Mouse (Mus musculus) liver, adult 2 months (tissue): Measurements from ENCODE around the gene Hsd17b12. TPM values are rescaled to one million over a fixed set of nuclear protein-coding genes. Genes with fewer than 3 reads are reported as not detected.

Source experiments
- DNase-seq: peaks from one replicate; pipeline ENCODE4 v3.0.0-alpha.2; 2011; ENCODE audit warnings: low read depth, low spot score; ENCODE audit errors: extremely low read depth
- H3K27ac ChIP-seq: fragments of 200-500 bp; replicated peaks from 2 replicates; pipeline ENCODE4 v1.5.1; 2012; ENCODE audit warnings: low read depth, mild to moderate bottlenecking, control low read depth, inconsistent platforms, low read length; ENCODE audit not compliant: insufficient read depth
- H3K27me3 ChIP-seq: fragments of 200-500 bp; 2 replicates; pipeline ENCODE4 v1.6.1; 2012; ENCODE audit warnings: mild to moderate bottlenecking, moderate library complexity, low read length, inconsistent platforms; ENCODE audit not compliant: control insufficient read depth, insufficient read depth
- H3K36me3 ChIP-seq: fragments of 200-500 bp; 2 replicates; pipeline ENCODE4 v1.6.1; 2012; ENCODE audit warnings: low read length, inconsistent platforms; ENCODE audit not compliant: control insufficient read depth, insufficient read depth
- H3K4me1 ChIP-seq: fragments of 200-500 bp; 2 replicates; pipeline ENCODE4 v1.6.1; 2011; ENCODE audit warnings: low read length; ENCODE audit not compliant: control insufficient read depth, insufficient read depth
- H3K4me3 ChIP-seq: fragments of 200-500 bp; 2 replicates; pipeline ENCODE4 v1.5.1; 2011; ENCODE audit warnings: low read depth, mild to moderate bottlenecking, control low read depth, low read length, moderate library complexity; ENCODE audit not compliant: insufficient read depth
- H3K79me2 ChIP-seq: fragments of 200-500 bp; 2 replicates; pipeline ENCODE4 v1.6.1; 2012; ENCODE audit warnings: inconsistent platforms, mild to moderate bottlenecking, low read length, moderate library complexity; ENCODE audit not compliant: control insufficient read depth, insufficient read depth
- H3K9ac ChIP-seq: fragments of 200-500 bp; 2 replicates; pipeline ENCODE4 v1.6.1; 2012; ENCODE audit warnings: low read depth, mild to moderate bottlenecking, control low read depth, inconsistent platforms, low read length
- CTCF ChIP-seq: fragments of 200-500 bp; IDR thresholded peaks from 2 replicates; pipeline ENCODE4 v1.5.1; 2011; ENCODE audit warnings: low read depth, low read length, control low read depth
- POLR2A ChIP-seq: fragments of 200-500 bp; IDR thresholded peaks from 2 replicates; pipeline ENCODE4 v1.6.1; 2011; ENCODE audit warnings: low read length, control low read depth; ENCODE audit not compliant: insufficient read depth; ENCODE audit errors: extremely low read depth
- WGBS: fragments of 180-500 bp; shearing (Covaris S2); methylation state at CpG from one replicate; pipeline ENCODE4 v1.1.7; 2018; 5-methylcytosine and 5-hydroxymethylcytosine counted together
- polyA plus RNA-seq: library from polyadenylated mRNA; depleted of rRNA; stranded (reverse); fragments of >200 nt; gene quantifications from 2 replicates; pipeline ENCODE4 v1.2.3, GENCODE M21; 2012
- total RNA-seq: library from RNA; depleted of rRNA; stranded (reverse); fragments of >200 nt; gene quantifications from 2 replicates; pipeline ENCODE4 v1.2.3, GENCODE M21; 2014

The Hsd17b12 gene
- total and polyA plus RNA-seq, 2 experiments, result 68.5 to 144 TPM

GRCm38 (mm10) chr2:94042461-94042860, 115.3 kb downstream of the Hsd17b12 start:
- Histone ChIP-seq H3K4me1 (peaks cover 43% of the 10 kb centered on the region), H3K27ac (0 out of 2 replicates have a peak overlapping the region, but pooled peaks have one; percentile 72), H3K36me3 (peaks cover 12% of the 10 kb centered on the region), H3K79me2 (0 out of 2 replicates have a peak, but pooled peaks cover 2% of the 10 kb centered on the region), H3K4me3 (no peak overlapping the region), H3K27me3 (no peaks in the 10 kb centered on the region), H3K9ac (no peak overlapping the region)
- WGBS, result 23% methylated on average over 3 of the region's 3 CpGs
- DNase-seq, result peak; percentile 90
- TF ChIP-seq POLR2A (no peak), CTCF (no peak)

DNA sequence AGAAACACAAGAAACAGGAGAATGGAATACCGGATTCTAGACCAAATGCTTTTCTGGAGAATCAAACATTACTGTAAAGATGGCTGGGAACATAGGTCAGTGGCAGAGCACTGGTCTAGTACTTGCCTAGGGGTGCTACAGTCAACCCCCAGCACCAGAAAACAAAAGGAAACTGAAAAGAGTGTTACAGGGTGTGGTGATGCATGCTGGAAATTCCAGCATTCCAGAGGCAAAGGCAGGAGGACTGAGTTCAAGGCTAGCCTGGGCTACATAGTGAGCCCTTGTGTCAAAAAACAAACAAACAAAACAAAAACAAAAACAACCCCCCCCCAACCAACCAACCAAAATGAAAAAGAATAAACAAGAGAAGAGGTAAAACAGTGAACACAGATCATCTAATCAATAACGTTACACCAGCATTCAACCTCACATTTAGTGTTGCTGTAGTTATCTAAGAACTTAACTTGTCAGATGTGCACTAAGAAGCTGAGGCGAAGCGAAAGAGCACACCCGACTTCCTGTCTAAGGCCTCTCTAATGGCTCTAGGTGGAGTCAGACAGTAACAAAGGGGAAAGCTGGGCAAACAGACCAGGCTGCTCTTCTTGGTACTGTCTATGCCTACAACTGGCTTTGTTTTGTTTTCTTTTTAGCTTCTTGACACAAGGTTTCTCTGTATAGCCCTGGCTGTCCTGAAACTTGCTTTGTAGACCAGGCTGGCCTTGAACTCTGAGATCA, 117.2 kb downstream of the Hsd17b12 start:
- H3K27me3 ChIP-seq, result no peaks in the 10 kb centered on the region
- no peak overlapping the region for H3K9ac ChIP-seq
- peaks cover 13% of the 10 kb centered on the region for H3K36me3 ChIP-seq
- TF ChIP-seq CTCF (no peak), POLR2A (no peak)
- DNase-seq, result no peak
- no peak overlapping the region for H3K4me3 ChIP-seq
- H3K4me1 ChIP-seq, result peaks cover 33% of the 10 kb centered on the region
- H3K27ac ChIP-seq, result no peak overlapping the region; the same call in 1 of the 2 replicates
- H3K79me2 ChIP-seq, result 0 out of 2 replicates have a peak, but pooled peaks cover 6% of the 10 kb centered on the region
- WGBS, result 73% methylated on average over 5 of the region's 5 CpGs

DNA sequence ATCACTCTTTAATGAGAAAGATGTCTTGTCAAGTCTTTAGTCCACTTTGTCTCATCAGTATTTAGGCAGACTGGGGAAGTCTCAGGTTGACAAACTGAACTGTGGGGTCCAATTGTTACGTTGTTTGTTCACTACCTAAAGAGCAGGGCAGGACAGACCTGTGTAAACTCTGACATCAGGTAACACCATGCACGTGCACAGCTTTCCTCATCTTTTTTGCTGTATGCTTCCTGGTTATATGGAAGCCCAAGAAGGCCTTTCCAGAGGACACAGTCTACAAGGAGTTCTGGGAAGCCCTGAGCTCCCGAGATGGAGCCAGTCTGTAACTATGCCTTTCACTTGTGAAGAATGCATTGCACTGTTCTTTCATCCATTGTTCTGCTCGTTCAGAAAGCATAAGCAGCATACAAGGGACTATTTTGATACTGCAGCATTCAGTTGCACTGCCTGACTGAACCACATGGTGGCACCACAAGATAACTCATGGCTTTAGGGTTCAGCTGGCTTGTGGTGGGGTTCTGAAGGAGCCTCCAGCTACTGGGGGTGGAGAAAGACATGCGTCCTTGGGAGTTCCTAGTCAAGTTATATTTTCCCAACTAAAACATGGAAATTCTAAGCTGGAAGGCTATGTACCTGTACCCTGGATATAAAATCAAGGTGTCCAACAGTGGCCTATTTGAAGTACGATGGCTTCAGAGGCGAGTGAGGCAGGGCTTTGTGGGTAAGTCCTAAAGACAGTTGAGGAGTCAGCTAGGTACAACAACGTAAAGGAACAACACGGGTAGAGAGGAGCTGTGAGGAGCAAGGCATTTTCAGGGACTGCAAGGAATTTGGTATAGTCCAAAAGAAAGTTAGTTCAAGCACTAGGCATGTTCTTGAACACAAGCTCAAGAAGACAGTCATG, 122.1 kb downstream of the Hsd17b12 start:
- Histone ChIP-seq H3K27me3 (no peaks in the 10 kb centered on the region), H3K4me1 (peaks cover 1% of the 10 kb centered on the region), H3K79me2 (0 out of 2 replicates have a peak, but pooled peaks cover 4% of the 10 kb centered on the region), H3K27ac (no peak overlapping the region; the same call in 1 of the 2 replicates), H3K4me3 (no peak overlapping the region), H3K36me3 (peaks cover 40% of the 10 kb centered on the region), H3K9ac (no peak overlapping the region)
- no peak for TF ChIP-seq POLR2A
- TF ChIP-seq CTCF, result peak; percentile 71
- DNase-seq, result peak; percentile 41
- WGBS, result 72% methylated on average over 9 of the region's 9 CpGs

DNA sequence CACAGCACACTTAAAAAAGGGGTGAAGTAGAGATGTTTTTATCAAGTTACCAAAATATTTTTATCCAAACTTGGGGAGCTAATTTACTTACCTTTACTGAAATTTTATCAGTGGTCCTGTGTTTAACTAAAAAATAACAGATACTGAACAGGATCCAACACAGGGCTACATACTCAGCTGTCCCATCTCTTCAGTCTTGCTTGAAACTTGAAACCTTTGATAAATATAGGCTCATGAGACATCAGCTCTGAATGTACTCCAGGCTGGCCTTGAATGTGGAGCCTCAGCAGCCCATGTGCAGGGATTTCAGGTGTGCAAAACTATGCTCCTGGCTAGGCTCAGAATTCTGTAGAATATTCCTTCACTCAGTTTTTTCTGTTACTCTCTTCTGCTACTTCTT, 127.2 kb downstream of the Hsd17b12 start:
- no peaks in the 10 kb centered on the region for H3K27me3 ChIP-seq
- H3K9ac ChIP-seq, result no peak overlapping the region
- H3K4me1 ChIP-seq, result no peaks in the 10 kb centered on the region
- no peak overlapping the region for H3K4me3 ChIP-seq
- TF ChIP-seq CTCF (no peak), POLR2A (no peak)
- no peak for DNase-seq
- 0 out of 2 replicates have a peak, but pooled peaks cover under 1% of the 10 kb centered on the region for H3K79me2 ChIP-seq
- H3K36me3 ChIP-seq, result peaks cover 29% of the 10 kb centered on the region
- no peak overlapping the region for H3K27ac ChIP-seq

DNA sequence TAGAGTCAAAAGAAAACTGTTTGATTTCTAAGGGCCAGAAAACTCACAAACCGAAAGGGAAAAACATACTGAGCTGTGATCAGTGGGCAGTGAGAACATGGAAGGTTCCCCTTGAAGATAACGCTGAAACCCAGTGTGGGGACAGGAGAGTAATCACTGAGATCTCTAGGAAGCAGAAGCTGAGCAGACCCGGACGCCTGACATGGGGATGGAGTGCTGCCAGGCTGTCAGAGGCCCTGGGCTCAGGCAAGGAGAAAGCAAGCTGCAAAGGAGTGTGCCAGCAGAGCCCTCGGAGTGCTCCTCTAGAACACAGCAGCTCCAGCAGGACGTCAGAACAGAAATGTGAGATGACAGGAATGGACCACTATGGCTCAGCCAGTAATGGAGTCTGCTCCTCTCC, 133.1 kb downstream of the Hsd17b12 start:
- Histone ChIP-seq H3K27ac (no peak overlapping the region), H3K79me2 (no peaks in the 10 kb centered on the region), H3K9ac (no peak overlapping the region), H3K4me1 (no peaks in the 10 kb centered on the region), H3K4me3 (no peak overlapping the region), H3K27me3 (no peaks in the 10 kb centered on the region), H3K36me3 (no peaks in the 10 kb centered on the region)
- WGBS, result 60% methylated on average over 6 of the region's 6 CpGs
- DNase-seq, result no peak
- TF ChIP-seq CTCF, result no peak
- TF ChIP-seq POLR2A, result no peak
